Mouse (Mus musculus) embryonic facial prominence, embryonic 13.5 days (tissue): Measurements from ENCODE around the gene Spg7. TPM values are rescaled to one million over a fixed set of nuclear protein-coding genes. Genes with fewer than 3 reads are reported as not detected.

Experiments used
- ATAC-seq: fragments of 200-750 bp; cut with Nextera tagmentation; 2 replicates; pipeline ENCODE4 v1.8.0; 2017; ENCODE audit warnings: low read depth; ENCODE audit not compliant: insufficient number of reproducible peaks, insufficient read depth, low FRiP score, low TSS enrichment
- H3K27ac ChIP-seq: fragments of 300-500 bp; sonication (generic); 2 replicates; pipeline ENCODE4 v1.5.1; 2015; ENCODE audit warnings: moderate library complexity, mild to moderate bottlenecking, inconsistent platforms
- H3K27me3 ChIP-seq: fragments of 300-500 bp; sonication (generic); 2 replicates; pipeline ENCODE4 v1.6.1; 2015; ENCODE audit warnings: mild to moderate bottlenecking, inconsistent platforms
- H3K36me3 ChIP-seq: fragments of 300-500 bp; sonication (generic); 2 replicates; pipeline ENCODE4 v1.6.1; 2015; ENCODE audit warnings: mild to moderate bottlenecking, inconsistent platforms
- H3K4me1 ChIP-seq: fragments of 300-500 bp; sonication (generic); 2 replicates; pipeline ENCODE4 v1.6.1; 2015; ENCODE audit warnings: inconsistent platforms
- H3K4me2 ChIP-seq: fragments of 300-500 bp; sonication (generic); 2 replicates; pipeline ENCODE4 v1.6.1; 2015; ENCODE audit warnings: moderate library complexity, mild to moderate bottlenecking, inconsistent platforms
- H3K4me3 ChIP-seq: fragments of 300-500 bp; sonication (generic); 2 replicates; pipeline ENCODE4 v1.5.1; 2015; ENCODE audit warnings: mild to moderate bottlenecking, inconsistent platforms
- H3K9ac ChIP-seq: fragments of 300-500 bp; sonication (generic); 2 replicates; pipeline ENCODE4 v1.6.1; 2015; ENCODE audit warnings: mild to moderate bottlenecking, inconsistent platforms
- H3K9me3 ChIP-seq: fragments of 300-500 bp; sonication (generic); 2 replicates; pipeline ENCODE4 v1.6.1; 2016; ENCODE audit warnings: inconsistent platforms
- WGBS: fragments of 180-500 bp; shearing (Covaris S2); methylation state at CpG from one replicate; pipeline ENCODE4 v1.1.7; 2015; ENCODE audit warnings: mixed read lengths; 5-methylcytosine and 5-hydroxymethylcytosine counted together
- polyA plus RNA-seq: library from polyadenylated mRNA; unstranded; fragments of >200 nt; fragmentation: Nextera tagmentation; extraction: Ambion mirVana; gene quantifications from 2 replicates; pipeline ENCODE4 v1.2.1, GENCODE M21; 2015

The Spg7 gene
- polyA plus RNA-seq, 1 experiment from 2014 or later, result 47.9 TPM

DNA sequence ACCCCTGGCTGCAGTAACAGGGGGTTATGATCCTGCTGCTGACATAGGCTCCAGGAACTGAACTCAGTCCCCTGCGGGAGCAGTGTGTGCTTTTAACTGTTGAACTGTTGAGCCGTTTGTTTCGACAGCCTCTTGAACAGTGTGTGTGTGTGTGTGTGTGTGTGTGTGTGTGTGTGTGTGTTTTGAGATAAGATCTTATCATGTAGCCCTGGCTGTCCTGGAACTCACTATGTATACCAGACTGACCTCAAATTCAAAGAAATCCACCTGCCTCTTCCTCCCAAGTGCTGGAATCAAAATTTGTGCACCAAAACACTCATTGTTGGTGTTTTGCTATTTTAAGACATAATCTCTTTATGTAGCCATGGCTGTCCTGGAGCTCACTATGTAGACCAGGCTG lies 51.9 kb downstream of the Spg7 start:
- no peaks in the 10 kb centered on the region for H3K9me3 ChIP-seq
- H3K4me1 ChIP-seq, result peaks cover 30% of the 10 kb centered on the region
- H3K36me3 ChIP-seq, result no peaks in the 10 kb centered on the region
- peaks cover 42% of the 10 kb centered on the region for H3K27me3 ChIP-seq
- no peak overlapping the region for H3K4me2 ChIP-seq
- H3K9ac ChIP-seq, result no peak overlapping the region
- no peak overlapping the region for H3K27ac ChIP-seq
- no peak for ATAC-seq
- H3K4me3 ChIP-seq, result no peak overlapping the region
- WGBS, result 40% methylated on average over 3 of the region's 3 CpGs

DNA sequence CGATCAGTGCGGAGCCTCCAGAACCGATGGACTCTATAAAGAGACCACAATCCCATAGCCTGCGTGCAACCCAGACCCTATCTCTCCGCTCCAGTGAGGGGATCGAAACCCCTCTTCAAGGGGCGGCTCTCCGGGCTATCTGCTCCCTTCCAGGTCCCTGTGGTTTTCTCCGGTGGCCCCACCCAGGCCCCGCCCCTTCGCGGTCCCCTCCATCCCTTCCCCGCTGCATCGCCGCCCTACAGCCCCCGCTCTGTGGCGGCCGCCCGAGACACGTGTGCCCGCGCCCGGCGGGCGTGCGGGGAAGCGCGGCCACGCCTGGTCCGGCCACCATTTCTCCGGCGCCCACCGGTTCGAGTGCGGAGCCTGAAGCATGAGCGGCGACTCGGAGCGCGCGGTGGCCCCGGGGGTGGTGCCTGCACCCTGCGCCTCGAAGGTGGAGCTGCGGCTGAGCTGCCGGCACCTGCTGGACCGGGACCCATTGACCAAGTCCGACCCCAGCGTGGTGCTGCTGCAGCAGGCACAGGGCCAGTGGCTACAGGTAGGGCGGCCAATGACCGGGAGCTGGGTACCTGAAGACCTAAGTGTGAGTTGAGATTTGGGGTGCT lies 54.5 kb downstream of the Spg7 start, which contains the start of gene Cpne7:
Gene Cpne7 (plus strand): TSS at position 248 of the 605 bp plus-strand sequence.
- no peak within 1 kb of the TSS for H3K27ac ChIP-seq
- H3K36me3 ChIP-seq, result no peaks in the 10 kb centered on the region
- H3K4me2 ChIP-seq, result peak within 1 kb of the TSS; percentile 91
- peaks cover 45% of the 10 kb centered on the region for H3K27me3 ChIP-seq
- ATAC-seq, result no peak
- H3K4me1 ChIP-seq, result peaks cover 21% of the 10 kb centered on the region
- no peaks in the 10 kb centered on the region for H3K9me3 ChIP-seq
- WGBS, result 1% methylated on average over 50 of the region's 51 CpGs
- peak within 1 kb of the TSS; percentile 52 for H3K4me3 ChIP-seq
- H3K9ac ChIP-seq, result peak within 1 kb of the TSS; percentile 68

GRCm38 (mm10) chr8:123117744-123118143 lies 55.0 kb downstream of the Spg7 start:
- no peaks in the 10 kb centered on the region for H3K9me3 ChIP-seq
- no peak overlapping the region for H3K27ac ChIP-seq
- 2% methylated on average over 17 of the region's 17 CpGs for WGBS
- H3K4me2 ChIP-seq, result peak overlapping the region; percentile 91
- peaks cover 45% of the 10 kb centered on the region for H3K27me3 ChIP-seq
- H3K4me3 ChIP-seq, result peak overlapping the region; percentile 52
- no peaks in the 10 kb centered on the region for H3K36me3 ChIP-seq
- H3K4me1 ChIP-seq, result peaks cover 21% of the 10 kb centered on the region
- peak overlapping the region; percentile 68 for H3K9ac ChIP-seq
- ATAC-seq, result no peak

GRCm38 (mm10) chr8:123122059-123122458 lies 59.3 kb downstream of the Spg7 start:
- Histone ChIP-seq H3K36me3 (no peaks in the 10 kb centered on the region), H3K4me1 (peaks cover 30% of the 10 kb centered on the region), H3K9ac (no peak overlapping the region), H3K4me2 (no peak overlapping the region), H3K27ac (no peak overlapping the region), H3K4me3 (no peak overlapping the region), H3K27me3 (peaks cover 45% of the 10 kb centered on the region), H3K9me3 (no peaks in the 10 kb centered on the region)
- 59% methylated on average over 9 of the region's 9 CpGs for WGBS
- ATAC-seq, result no peak

- Histone ChIP-seq H3K27me3 (peaks cover 41% of the 10 kb centered on the region), H3K4me2 (no peak overlapping the region), H3K4me3 (no peak overlapping the region), H3K4me1 (peaks cover 24% of the 10 kb centered on the region), H3K36me3 (no peaks in the 10 kb centered on the region), H3K27ac (no peak overlapping the region), H3K9me3 (no peaks in the 10 kb centered on the region), H3K9ac (no peak overlapping the region)
- no peak for ATAC-seq
- WGBS, result 73% methylated on average over 5 of the region's 5 CpGs
These were observed 59.9 kb downstream of the Spg7 start for GRCm38 (mm10) chr8:123122670-123123069.

DNA sequence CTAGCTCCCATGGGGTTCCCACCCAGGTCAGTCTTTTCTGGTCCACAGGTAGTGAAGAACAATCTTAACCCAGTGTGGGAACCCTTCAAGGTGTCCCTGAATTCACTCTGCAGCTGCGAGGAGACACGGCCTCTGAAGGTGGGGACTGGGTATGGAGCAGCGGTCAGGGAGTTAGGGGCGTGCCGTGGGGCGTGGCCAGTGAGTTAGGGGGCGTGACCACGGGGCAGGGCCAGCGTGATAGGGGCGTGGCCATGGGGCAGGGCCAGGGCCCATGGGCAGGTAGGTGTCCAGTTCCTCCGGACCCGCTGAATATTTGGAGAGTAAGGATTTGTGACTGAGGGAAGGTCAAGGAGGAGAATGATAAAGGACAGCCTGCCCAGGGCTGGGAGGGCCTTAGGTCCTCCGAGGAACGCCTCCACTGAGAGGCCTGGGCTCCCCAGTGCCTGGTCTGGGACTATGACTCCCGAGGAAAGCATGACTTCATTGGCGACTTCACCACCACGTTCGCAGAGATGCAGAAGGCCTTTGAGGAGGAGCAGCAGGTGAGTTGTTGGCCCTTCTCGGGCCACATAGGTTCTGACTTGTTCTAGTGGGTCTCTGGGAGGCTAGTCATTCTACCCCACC lies 63.6 kb downstream of the Spg7 start:
- Histone ChIP-seq H3K27ac (no peak overlapping the region), H3K9ac (no peak overlapping the region), H3K36me3 (no peaks in the 10 kb centered on the region), H3K4me3 (no peak overlapping the region), H3K27me3 (peaks cover 18% of the 10 kb centered on the region), H3K4me1 (peaks cover 17% of the 10 kb centered on the region), H3K9me3 (no peaks in the 10 kb centered on the region), H3K4me2 (no peak overlapping the region)
- 8% methylated on average over 19 of the region's 19 CpGs for WGBS
- no peak for ATAC-seq

GRCm38 (mm10) chr8:123131041-123131440 lies 68.3 kb downstream of the Spg7 start:
- H3K4me2 ChIP-seq, result no peak overlapping the region
- H3K27ac ChIP-seq, result no peak overlapping the region
- WGBS, result 62% methylated on average over 9 of the region's 9 CpGs
- H3K27me3 ChIP-seq, result peaks cover 12% of the 10 kb centered on the region
- H3K4me1 ChIP-seq, result peaks cover 11% of the 10 kb centered on the region
- 0 out of 2 replicates have a peak, but pooled peaks cover 2% of the 10 kb centered on the region for H3K9me3 ChIP-seq
- H3K36me3 ChIP-seq, result no peaks in the 10 kb centered on the region
- no peak overlapping the region for H3K9ac ChIP-seq
- no peak overlapping the region for H3K4me3 ChIP-seq
- no peak for ATAC-seq

DNA sequence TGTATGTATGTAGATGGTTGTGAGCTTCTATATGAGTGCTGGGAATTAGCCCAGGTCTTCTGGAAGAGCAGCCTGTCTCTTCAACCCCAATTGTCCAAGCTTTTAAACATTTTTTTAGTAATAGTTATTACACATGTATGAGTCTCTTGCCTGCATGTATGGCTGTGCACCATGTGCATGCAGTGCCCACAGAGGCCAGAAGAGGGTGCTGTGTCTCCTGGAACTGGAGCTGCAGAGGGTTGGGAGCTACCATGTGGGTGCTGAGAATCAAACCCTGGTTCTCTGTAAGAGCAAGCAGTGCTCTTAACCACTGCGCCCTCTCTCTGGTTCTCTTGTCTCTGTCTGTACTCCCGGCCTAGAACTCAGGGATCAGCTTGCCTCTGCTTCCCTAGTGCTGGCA lies 70.2 kb downstream of the Spg7 start:
- no peaks in the 10 kb centered on the region for H3K27me3 ChIP-seq
- no peak overlapping the region for H3K4me2 ChIP-seq
- no peak overlapping the region for H3K27ac ChIP-seq
- WGBS, result 93% methylated on average over 2 of the region's 2 CpGs
- 0 out of 2 replicates have a peak, but pooled peaks cover 2% of the 10 kb centered on the region for H3K9me3 ChIP-seq
- H3K9ac ChIP-seq, result no peak overlapping the region
- H3K36me3 ChIP-seq, result no peaks in the 10 kb centered on the region
- no peak overlapping the region for H3K4me3 ChIP-seq
- H3K4me1 ChIP-seq, result peaks cover 19% of the 10 kb centered on the region
- no peak for ATAC-seq

DNA sequence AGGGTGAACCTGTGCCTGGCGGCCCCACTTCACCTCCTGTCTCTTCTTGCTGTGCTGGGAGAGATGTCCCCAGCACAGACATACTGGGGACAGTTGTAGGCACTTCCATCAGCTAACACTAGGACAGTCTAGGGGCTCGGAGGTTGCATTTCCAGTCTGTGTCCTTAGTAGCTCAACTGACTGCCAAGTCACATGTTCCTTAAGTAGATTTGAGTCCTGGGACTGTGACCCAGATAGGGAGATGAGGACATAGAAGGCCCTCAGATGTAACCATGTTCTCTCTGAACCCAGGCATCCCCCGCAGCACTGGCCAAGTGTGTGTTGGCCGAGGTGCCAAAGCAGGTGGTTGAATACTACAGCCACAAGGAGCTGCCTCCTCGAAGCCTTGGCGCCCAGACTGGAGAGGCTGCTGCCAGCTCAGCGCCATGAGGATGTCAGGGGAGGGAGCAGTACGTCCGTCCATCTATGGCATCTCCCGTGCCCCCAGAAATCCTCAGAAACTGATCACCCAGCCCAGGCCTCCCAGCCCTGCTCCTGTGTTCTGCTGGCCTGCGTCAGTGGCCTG lies 71.5 kb downstream of the Spg7 start:
- Histone ChIP-seq H3K36me3 (no peaks in the 10 kb centered on the region), H3K4me1 (peaks cover 28% of the 10 kb centered on the region), H3K27ac (no peak overlapping the region), H3K9me3 (0 out of 2 replicates have a peak, but pooled peaks cover 2% of the 10 kb centered on the region), H3K9ac (no peak overlapping the region), H3K4me2 (no peak overlapping the region), H3K4me3 (no peak overlapping the region), H3K27me3 (no peaks in the 10 kb centered on the region)
- WGBS, result 88% methylated on average over 11 of the region's 11 CpGs
- ATAC-seq, result no peak

- Histone ChIP-seq H3K4me2 (no peak overlapping the region), H3K27ac (no peak overlapping the region), H3K4me1 (peaks cover 28% of the 10 kb centered on the region), H3K9me3 (0 out of 2 replicates have a peak, but pooled peaks cover 2% of the 10 kb centered on the region), H3K9ac (no peak overlapping the region), H3K4me3 (no peak overlapping the region), H3K36me3 (no peaks in the 10 kb centered on the region), H3K27me3 (no peaks in the 10 kb centered on the region)
- no peak for ATAC-seq
- 36% methylated on average over 7 of the region's 7 CpGs for WGBS
These were observed 72.7 kb downstream of the Spg7 start for GRCm38 (mm10) chr8:123135406-123135805.

- Histone ChIP-seq H3K9ac (no peak overlapping the region), H3K27me3 (no peaks in the 10 kb centered on the region), H3K4me3 (no peak overlapping the region), H3K4me1 (peaks cover 28% of the 10 kb centered on the region), H3K27ac (no peak overlapping the region), H3K9me3 (0 out of 2 replicates have a peak, but pooled peaks cover 2% of the 10 kb centered on the region), H3K4me2 (no peak overlapping the region), H3K36me3 (no peaks in the 10 kb centered on the region)
- 42% methylated on average over 9 of the region's 9 CpGs for WGBS
- no peak for ATAC-seq
These were observed 73.1 kb downstream of the Spg7 start for GRCm38 (mm10) chr8:123135806-123136205.

DNA sequence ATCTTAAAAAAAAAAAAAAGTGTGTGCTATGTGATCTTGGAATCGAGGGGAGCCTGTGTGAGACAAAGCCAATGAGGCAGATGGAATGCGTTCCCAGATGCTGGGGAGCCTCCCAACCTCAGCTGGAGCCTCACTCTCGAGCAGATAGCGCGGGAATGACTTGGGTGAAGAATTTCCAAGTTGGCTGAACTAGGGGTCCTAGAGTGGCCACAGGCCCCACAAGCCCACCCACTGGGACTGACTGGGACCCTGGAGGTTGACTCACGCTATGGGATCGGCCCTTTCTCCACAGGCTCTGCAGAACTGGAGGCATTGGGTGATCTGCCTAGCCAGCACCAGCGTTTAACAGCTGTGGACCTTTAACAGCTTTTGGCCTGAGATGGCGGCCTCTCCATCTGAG lies 73.5 kb downstream of the Spg7 start:
- Histone ChIP-seq H3K4me2 (no peak overlapping the region), H3K36me3 (no peaks in the 10 kb centered on the region), H3K27me3 (no peaks in the 10 kb centered on the region), H3K9me3 (0 out of 2 replicates have a peak, but pooled peaks cover 2% of the 10 kb centered on the region), H3K4me1 (peaks cover 28% of the 10 kb centered on the region), H3K4me3 (no peak overlapping the region), H3K9ac (no peak overlapping the region), H3K27ac (peak overlapping the region; percentile 28; the same call in 1 of the 2 replicates)
- no peak for ATAC-seq
- 73% methylated on average over 9 of the region's 9 CpGs for WGBS
